Mouse (Mus musculus) bone marrow, adult 2 months (tissue): ENCODE measurements around the gene Tomm34.

Experiments used
- CTCF ChIP-seq: fragments of 200-500 bp; IDR thresholded peaks from 2 replicates; pipeline ENCODE4 v1.5.1; 2011; ENCODE audit warnings: low read length, control low read depth; ENCODE audit not compliant: control insufficient read depth, insufficient read depth
- POLR2A ChIP-seq: fragments of 200-500 bp; IDR thresholded peaks from 2 replicates; pipeline ENCODE4 v1.6.1; 2011; ENCODE audit warnings: low read depth, mild to moderate bottlenecking, control low read depth, low read length, borderline replicate concordance; ENCODE audit not compliant: control insufficient read depth

DNA sequence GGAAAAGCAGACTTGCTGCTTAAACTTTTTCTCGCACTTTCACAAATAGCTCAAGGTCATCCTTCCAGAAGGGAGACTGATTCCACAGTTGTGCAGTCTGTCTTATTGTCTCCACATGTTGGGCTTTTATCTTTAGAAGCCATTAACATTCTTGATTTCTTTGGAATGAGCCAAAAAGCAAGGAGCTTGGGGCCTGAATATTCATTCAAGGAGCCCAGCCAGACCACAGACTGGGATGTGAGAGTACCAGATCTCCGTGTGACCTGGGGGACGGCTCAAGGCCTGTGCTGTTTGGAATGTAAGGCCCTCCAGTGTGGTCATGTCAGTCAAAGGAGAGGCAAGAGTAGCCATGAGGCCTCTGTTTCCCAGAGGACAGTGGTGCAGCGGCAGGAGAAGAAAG, 37.5 kb upstream of the Tomm34 start:
- TF ChIP-seq CTCF (no peak), POLR2A (no peak)
